In genomic region chr4:46356351-46357133, GRCm38 (mm10) we compare ENCODE assay signal across 9 mouse cellular contexts. TPM values are rescaled to one million over a fixed set of nuclear protein-coding genes. Genes with fewer than 3 reads are reported as not detected.
DNase-seq lines count a peak whose midpoint lies in the region; ATAC-seq and TF ChIP-seq lines count a peak whose summit lies in the region.
"Had no signal": no experiment of that assay in that cellular context is flagged by ENCODE, and none has a peak within 500 bp of the region (broad histone marks: within the 10 kb centered on the region; RNA-seq: fewer than 3 reads in every experiment).

No protein-coding gene starts in this region.

- H3K27me3 ChIP-seq in midbrain, postnatal 0 days (ENCODE audit: insufficient read depth, low read length) = 0 out of 2 replicates have a peak, but pooled peaks cover 24% of the 10 kb centered on the region

- no peaks in the 10 kb centered on the region for H3K4me1 ChIP-seq in midbrain, postnatal 0 days (ENCODE audit: insufficient read depth, low read length)

- peak; percentile 78 for TF ChIP-seq CTCF in midbrain, postnatal 0 days (IDR thresholded peaks at IDR 0.05)

- H3K9me3 ChIP-seq in midbrain, postnatal 0 days (ENCODE audit: low read length) = no peaks in the 10 kb centered on the region

- H3K36me3 ChIP-seq in midbrain, postnatal 0 days (ENCODE audit: insufficient read depth, low read length) = no peaks in the 10 kb centered on the region

- no peak overlapping the region for H3K27ac ChIP-seq in midbrain, postnatal 0 days (ENCODE audit: low read depth, low read length)

- no peak overlapping the region for H3K4me3 ChIP-seq in midbrain, postnatal 0 days (ENCODE audit: low read depth, low read length)
- H3K4me3 ChIP-seq: myocyte had no signal

- WGBS in midbrain, postnatal 0 days = 43% methylated on average over 12 of the region's 12 CpGs

- peak; percentile 29 for DNase-seq in layer of hippocampus, adult 11-12 months (ENCODE audit: low spot score)
- no peak for DNase-seq in layer of hippocampus, adult 9-11 months
- DNase-seq in ES-CJ7 (ENCODE audit: low read depth, low spot score) = peak; percentile 79
- peak; percentile 78 for DNase-seq in adrenal gland, postnatal 25 days
- peak; percentile 23 to 29 for DNase-seq in frontal cortex, postnatal 25 days (ENCODE audit: low spot score in 2 of 2)
- peak; percentile 47 to 65 for DNase-seq in kidney, postnatal 25 days
- peak; percentile 22 for DNase-seq in midbrain, postnatal 0 days (ENCODE audit: low spot score)
- DNase-seq in thymus, postnatal 4 days = peak; percentile 86

- no peak for ATAC-seq in midbrain, postnatal 0 days (ENCODE audit: low FRiP score)

- H3K4me2 ChIP-seq in midbrain, postnatal 0 days (ENCODE audit: low read depth, low read length, poor library complexity, severe bottlenecking) = no peak overlapping the region

- H3K9ac ChIP-seq in midbrain, postnatal 0 days (replicated peaks; ENCODE audit: low read length, poor library complexity, severe bottlenecking) = no peak overlapping the region

RNA-seq across cellular contexts. Expression of gene Foxe1, which starts 13.1 kb away (rescaled TPM):
- not detected in 2 replicates for total RNA-seq in adrenal gland, postnatal 25 days (2021)
- total RNA-seq in midbrain, postnatal 0 days (2014; rRNA removed) = not detected in 2 replicates
- polyA plus RNA-seq in midbrain, postnatal 0 days (2015; fragmentation: Nextera tagmentation; extraction: Ambion mirVana) = not detected in 2 replicates
- polyA plus RNA-seq: myocyte had no signal

RNA-seq across cellular contexts. Expression of gene Trmo, which starts 32.7 kb away (rescaled TPM):
- total RNA-seq in adrenal gland, postnatal 25 days (2021) = 7.5 and 9.9 TPM in 2 replicates
- 7.8 and 8.8 TPM in 2 replicates for total RNA-seq in midbrain, postnatal 0 days (2014; rRNA removed)
- polyA plus RNA-seq in midbrain, postnatal 0 days (2015; fragmentation: Nextera tagmentation; extraction: Ambion mirVana) = 4.4 and 5.3 TPM in 2 replicates

RNA-seq across cellular contexts. Expression of gene Hemgn, which starts 56.8 kb away (rescaled TPM):
- not detected in 2 replicates for total RNA-seq in adrenal gland, postnatal 25 days (2021)
- not detected in 2 replicates for total RNA-seq in midbrain, postnatal 0 days (2014; rRNA removed)
- polyA plus RNA-seq in midbrain, postnatal 0 days (2015; fragmentation: Nextera tagmentation; extraction: Ambion mirVana) = not detected in 2 replicates
- polyA plus RNA-seq: myocyte had no signal
